ENCODE assay signal across 8 mouse cellular contexts in the genomic region with DNA sequence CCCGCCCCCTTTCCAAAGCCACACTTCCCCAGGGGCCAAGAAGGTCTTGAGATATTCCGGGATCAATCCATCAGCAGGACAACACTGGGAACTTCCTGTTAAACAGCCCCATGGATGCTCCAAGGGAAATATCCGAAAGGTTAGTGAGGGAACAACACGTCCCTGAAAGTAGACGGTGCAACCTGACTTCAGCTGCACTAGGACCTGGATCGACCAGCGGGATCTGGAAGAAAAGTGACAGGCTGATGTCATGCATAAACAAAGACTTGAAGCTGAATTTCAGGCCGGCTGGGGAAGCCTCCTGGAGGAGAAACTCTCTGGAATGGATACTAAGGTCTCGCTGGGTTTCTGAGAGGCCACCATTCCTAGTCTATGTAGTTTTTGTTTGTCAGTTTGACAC. TPM values are rescaled to one million over a fixed set of nuclear protein-coding genes. Genes with fewer than 3 reads are reported as not detected.
DNase-seq lines count a peak whose midpoint lies in the region; ATAC-seq lines count a peak whose summit lies in the region.

No protein-coding gene starts in this region.

- peak overlapping the region; percentile 66 for H3K9ac ChIP-seq in heart, embryonic 15.5 days
- H3K9ac ChIP-seq in hindbrain, embryonic 13.5 days: peak overlapping the region; percentile 87
- H3K9ac ChIP-seq in midbrain, embryonic 12.5 days (replicated peaks): peak overlapping the region; percentile 83; the same call in 1 of the 2 replicates

- H3K27ac ChIP-seq in heart, embryonic 15.5 days: peak overlapping the region; percentile 54
- H3K27ac ChIP-seq in hindbrain, embryonic 13.5 days: peak overlapping the region; percentile 94
- H3K27ac ChIP-seq in midbrain, embryonic 12.5 days (replicated peaks): peak overlapping the region; percentile 76

- ATAC-seq in heart, embryonic 15.5 days (replicated peaks; ENCODE audit: insufficient number of reproducible peaks, insufficient read depth, low FRiP score, low read depth): no peak
- peak; percentile 58 for ATAC-seq in hindbrain, embryonic 13.5 days (ENCODE audit: low FRiP score)
- peak; percentile 53; the same call in 1 of the 2 replicates for ATAC-seq in midbrain, embryonic 12.5 days (ENCODE audit: low FRiP score, low read depth)
- ATAC-seq in granulocyte monocyte progenitor cell, adult 5-6 weeks (replicated peaks; ENCODE audit: poor library complexity, severe bottlenecking): no peak

- H3K4me2 ChIP-seq in heart, embryonic 15.5 days: peak overlapping the region; percentile 94
- peak overlapping the region; percentile 79 for H3K4me2 ChIP-seq in hindbrain, embryonic 13.5 days
- peak overlapping the region; percentile 94 for H3K4me2 ChIP-seq in midbrain, embryonic 12.5 days (replicated peaks)

- H3K4me3 ChIP-seq in heart, embryonic 15.5 days: peak overlapping the region; percentile 70
- peak overlapping the region; percentile 68 for H3K4me3 ChIP-seq in hindbrain, embryonic 13.5 days
- H3K4me3 ChIP-seq in midbrain, embryonic 12.5 days: peak overlapping the region; percentile 77

- peaks cover 16% of the 10 kb centered on the region; the same call in 1 of the 2 replicates for H3K4me1 ChIP-seq in heart, embryonic 15.5 days (replicated peaks)
- peaks cover 37% of the 10 kb centered on the region for H3K4me1 ChIP-seq in hindbrain, embryonic 13.5 days (replicated peaks)
- H3K4me1 ChIP-seq in midbrain, embryonic 12.5 days: peaks cover 31% of the 10 kb centered on the region

- H3K9me3 ChIP-seq in heart, embryonic 15.5 days (replicated peaks): no peaks in the 10 kb centered on the region
- no peaks in the 10 kb centered on the region for H3K9me3 ChIP-seq in hindbrain, embryonic 13.5 days
- peaks cover 5% of the 10 kb centered on the region for H3K9me3 ChIP-seq in midbrain, embryonic 12.5 days

- 3% methylated on average over 9 of the region's 9 CpGs for WGBS in heart, embryonic 15.5 days
- WGBS in hindbrain, embryonic 13.5 days: 2% methylated on average over 9 of the region's 9 CpGs
- WGBS in midbrain, embryonic 12.5 days: 3% methylated on average over 9 of the region's 9 CpGs

- H3K36me3 ChIP-seq in heart, embryonic 15.5 days: no peaks in the 10 kb centered on the region
- H3K36me3 ChIP-seq in hindbrain, embryonic 13.5 days: no peaks in the 10 kb centered on the region
- H3K36me3 ChIP-seq in midbrain, embryonic 12.5 days: no peaks in the 10 kb centered on the region

- no peaks in the 10 kb centered on the region for H3K27me3 ChIP-seq in heart, embryonic 15.5 days
- no peaks in the 10 kb centered on the region for H3K27me3 ChIP-seq in hindbrain, embryonic 13.5 days
- peaks cover 11% of the 10 kb centered on the region for H3K27me3 ChIP-seq in midbrain, embryonic 12.5 days

- no peak for DNase-seq in heart, adult 8-10 months (ENCODE audit: low spot score)
- DNase-seq in spleen, postnatal 10 days (ENCODE audit: low spot score in 2 of 2): peak; percentile 44
- DNase-seq in spleen, adult 18-20 months: no peak
- no peak for DNase-seq in ovary, adult 18-20 months (ENCODE audit: low spot score)

RNA-seq across cellular contexts. Expression of gene Nup210, which starts 0.5 kb away (rescaled TPM):
- 6.2 and 12.0 TPM in 2 replicates for polyA plus RNA-seq in heart, embryonic 15.5 days (2015; fragmentation: Nextera tagmentation; extraction: Ambion mirVana)
- 1 to 10 TPM; 2.9 to 5.5 (median 3.2) TPM for total RNA-seq in heart, adult 8-10 months (2022)
- polyA plus RNA-seq in hindbrain, embryonic 13.5 days (2015; fragmentation: Nextera tagmentation; extraction: Ambion mirVana): 17.0 and 17.4 TPM in 2 replicates
- 23.4 and 25.8 TPM in 2 replicates for polyA plus RNA-seq in midbrain, embryonic 12.5 days (2016; fragmentation: Nextera tagmentation; extraction: Ambion mirVana)
- 209 and 244 TPM in 2 replicates for total RNA-seq in granulocyte monocyte progenitor cell, adult 5-6 weeks (2014; fragmentation: Nextera tagmentation)
- 201 and 270 TPM in 2 replicates for total RNA-seq in granulocyte monocyte progenitor cell, adult 5-6 weeks (2017)

RNA-seq across cellular contexts. Expression of gene Hdac11, which starts 39.3 kb away (rescaled TPM):
- polyA plus RNA-seq in heart, embryonic 15.5 days (2015; fragmentation: Nextera tagmentation; extraction: Ambion mirVana): 8.7 and 10.4 TPM in 2 replicates
- 10 to 100 TPM; 20.1 to 24.7 (median 23.3) TPM for total RNA-seq in heart, adult 8-10 months (2022)
- 33.6 and 34.2 TPM in 2 replicates for polyA plus RNA-seq in hindbrain, embryonic 13.5 days (2015; fragmentation: Nextera tagmentation; extraction: Ambion mirVana)
- 16.4 and 17.2 TPM in 2 replicates for polyA plus RNA-seq in midbrain, embryonic 12.5 days (2016; fragmentation: Nextera tagmentation; extraction: Ambion mirVana)
- 0.32 and 2.5 TPM in 2 replicates for total RNA-seq in granulocyte monocyte progenitor cell, adult 5-6 weeks (2014; fragmentation: Nextera tagmentation)
- 0.43 and 1.5 TPM in 2 replicates for total RNA-seq in granulocyte monocyte progenitor cell, adult 5-6 weeks (2017)

Comparison
In these comparisons a context has a peak if more than half of its experiments do, and no peak if none do; other contexts are left out.
1. DNase-seq: peak in spleen, postnatal 10 days (2 of 2); none in heart, adult 8-10 months (single experiment), spleen, adult 18-20 months (0 of 2) and ovary, adult 18-20 months (single experiment).
2. ATAC-seq: peak in hindbrain, embryonic 13.5 days (single experiment) and midbrain, embryonic 12.5 days (single experiment); none in heart, embryonic 15.5 days (single experiment) and granulocyte monocyte progenitor cell, adult 5-6 weeks (single experiment).
3. Peak in every context shown above with its lines, with median percentiles within 50 percentile points of each other: H3K27ac ChIP-seq, H3K4me2 ChIP-seq, H3K4me3 ChIP-seq and H3K9ac ChIP-seq.